In genomic region chr2:16983583-16984221, GRCm38 (mm10) we compare ENCODE assay signal across 28 mouse cellular contexts.
"Had no signal": no experiment of that assay in that cellular context is flagged by ENCODE, and none has a peak within 500 bp of the region (broad histone marks: within the 10 kb centered on the region; RNA-seq: fewer than 3 reads in every experiment).

No protein-coding gene starts in this region.

- ATAC-seq: forebrain, embryonic 13.5 days; forebrain, embryonic 14.5 days; forebrain, embryonic 15.5 days; forebrain, embryonic 16.5 days; forebrain, postnatal 0 days had no signal

- H3K27ac ChIP-seq: embryonic facial prominence, embryonic 10.5 days; embryonic facial prominence, embryonic 12.5 days; embryonic facial prominence, embryonic 13.5 days; embryonic facial prominence, embryonic 15.5 days; forebrain, embryonic 10.5 days; forebrain, embryonic 12.5 days; forebrain, embryonic 13.5 days; forebrain, embryonic 15.5 days; gastrocnemius, adult 2 months had no signal

- H3K9me3 ChIP-seq: embryonic facial prominence, embryonic 10.5 days; embryonic facial prominence, embryonic 12.5 days; embryonic facial prominence, embryonic 13.5 days; embryonic facial prominence, embryonic 15.5 days; forebrain, embryonic 10.5 days; forebrain, embryonic 12.5 days; forebrain, embryonic 13.5 days; forebrain, embryonic 15.5 days had no signal

- H3K36me3 ChIP-seq: embryonic facial prominence, embryonic 10.5 days; embryonic facial prominence, embryonic 12.5 days; embryonic facial prominence, embryonic 13.5 days; embryonic facial prominence, embryonic 15.5 days; forebrain, embryonic 10.5 days; forebrain, embryonic 12.5 days; forebrain, embryonic 15.5 days had no signal

- H3K9ac ChIP-seq: embryonic facial prominence, embryonic 12.5 days; embryonic facial prominence, embryonic 13.5 days; embryonic facial prominence, embryonic 15.5 days; forebrain, embryonic 12.5 days; forebrain, embryonic 13.5 days; forebrain, embryonic 15.5 days; forebrain, postnatal 0 days had no signal

- H3K4me2 ChIP-seq: embryonic facial prominence, embryonic 12.5 days; embryonic facial prominence, embryonic 13.5 days; embryonic facial prominence, embryonic 15.5 days; forebrain, embryonic 12.5 days; forebrain, embryonic 13.5 days; forebrain, embryonic 15.5 days had no signal

- H3K27me3 ChIP-seq: embryonic facial prominence, embryonic 12.5 days; embryonic facial prominence, embryonic 13.5 days; embryonic facial prominence, embryonic 15.5 days; forebrain, embryonic 12.5 days; forebrain, embryonic 13.5 days; forebrain, embryonic 15.5 days had no signal

- H3K4me3 ChIP-seq: embryonic facial prominence, embryonic 10.5 days; embryonic facial prominence, embryonic 12.5 days; embryonic facial prominence, embryonic 13.5 days; embryonic facial prominence, embryonic 15.5 days; erythroblast, embryonic 14.5 days; forebrain, embryonic 10.5 days; forebrain, embryonic 12.5 days; forebrain, embryonic 13.5 days; forebrain, embryonic 15.5 days; gastrocnemius, adult 2 months had no signal

- H3K4me1 ChIP-seq: embryonic facial prominence, embryonic 10.5 days; embryonic facial prominence, embryonic 12.5 days; embryonic facial prominence, embryonic 13.5 days; embryonic facial prominence, embryonic 15.5 days; forebrain, embryonic 10.5 days; forebrain, embryonic 12.5 days; forebrain, embryonic 13.5 days; forebrain, embryonic 15.5 days had no signal

- DNase-seq: cerebellum, adult 18-20 months; cerebellum, adult 2 months; cerebellum, adult 8-10 months; cerebellum, adult 9-10 months; cerebellum, adult 9-11 months; cerebellum, postnatal 10 days; cerebellum, postnatal 14 days; cerebellum, postnatal 25 days; cerebellum, postnatal 36 days; embryo, embryonic 11 days; forebrain, postnatal 0 days; gastrocnemius, adult 2 months; gastrocnemius, postnatal 10 days; gastrocnemius, postnatal 14 days; gastrocnemius, postnatal 25 days; gastrocnemius, postnatal 36 days; heart, adult 11 months had no signal
